Mouse (Mus musculus) heart, adult 2 months (tissue): Measurements from ENCODE around the gene Gm11172. TPM values are rescaled to one million over a fixed set of nuclear protein-coding genes. Genes with fewer than 3 reads are reported as not detected.
"Not testable (repeated sequence)": the region's sequence is repeated elsewhere in the genome, so short reads cannot be mapped to it uniquely, and the experiment has no call there.

Experiments
- DNase-seq, 2 experiments: peaks; one replicate each; pipeline ENCODE4 v3.0.0; 2021
- H3K27ac ChIP-seq: fragments of 200-600 bp; 2 replicates; pipeline ENCODE4 v1.8.1; 2022
- H3K27me3 ChIP-seq: fragments of 200-500 bp; 2 replicates; pipeline ENCODE4 v1.6.1; 2012; ENCODE audit warnings: mild to moderate bottlenecking, low read length, inconsistent platforms, mixed read lengths; ENCODE audit not compliant: control insufficient read depth, insufficient read depth
- H3K36me3 ChIP-seq: fragments of 200-500 bp; 2 replicates; pipeline ENCODE4 v1.6.1; 2012; ENCODE audit warnings: low read length, inconsistent platforms; ENCODE audit not compliant: control insufficient read depth, insufficient read depth
- H3K4me1 ChIP-seq: fragments of 200-500 bp; 2 replicates; pipeline ENCODE4 v1.6.1; 2011; ENCODE audit warnings: low read length; ENCODE audit not compliant: control insufficient read depth, insufficient read depth
- H3K4me3 ChIP-seq: fragments of 200-600 bp; 2 replicates; pipeline ENCODE4 v1.8.1; 2022
- H3K79me2 ChIP-seq: fragments of 200-500 bp; replicated peaks from 2 replicates; pipeline ENCODE4 v1.6.1; 2012; ENCODE audit warnings: mild to moderate bottlenecking, inconsistent platforms, low read length, moderate library complexity, mixed read lengths; ENCODE audit not compliant: control insufficient read depth, insufficient read depth
- H3K9ac ChIP-seq: fragments of 200-500 bp; 2 replicates; pipeline ENCODE4 v1.6.1; 2012; ENCODE audit warnings: low read depth, mild to moderate bottlenecking, control low read depth, inconsistent platforms, low read length, mixed read lengths
- CTCF ChIP-seq: fragments of 200-600 bp; IDR thresholded peaks from 2 replicates; pipeline ENCODE4 v1.8.1; 2022; ENCODE audit warnings: antibody characterized with exemption, mild to moderate bottlenecking, moderate library complexity
- EP300 ChIP-seq: fragments of 200-500 bp; IDR thresholded peaks from 2 replicates; pipeline ENCODE4 v1.6.1; 2011; ENCODE audit warnings: low read depth, low read length, control low read depth; ENCODE audit not compliant: insufficient read depth
- POLR2A ChIP-seq: fragments of 200-500 bp; IDR thresholded peaks from 2 replicates; pipeline ENCODE4 v1.6.1; 2011; ENCODE audit warnings: mild to moderate bottlenecking, low read depth, low read length, control low read depth; ENCODE audit not compliant: insufficient read depth
- WGBS: fragments of 180-500 bp; shearing (Covaris S2); methylation state at CpG from one replicate; pipeline ENCODE4 v1.1.7; 2018; 5-methylcytosine and 5-hydroxymethylcytosine counted together
- intact Hi-C: fragments of 180-260 bp; cut with DNase I; formaldehyde crosslinking; loops from one replicate; pipeline ENCODE4 v1.15.1; 2025
- polyA plus RNA-seq: library from polyadenylated mRNA; depleted of rRNA; stranded (reverse); fragments of >200 nt; gene quantifications from 2 replicates; pipeline ENCODE4 v1.2.3, GENCODE M21; 2012
- total RNA-seq, 2 experiments: library from RNA; stranded (reverse); gene quantifications; 2 replicates each; pipeline ENCODE4 v1.2.3; 2021

Gene Gm11172
- total and polyA plus RNA-seq, 3 experiments = not detected

DNA sequence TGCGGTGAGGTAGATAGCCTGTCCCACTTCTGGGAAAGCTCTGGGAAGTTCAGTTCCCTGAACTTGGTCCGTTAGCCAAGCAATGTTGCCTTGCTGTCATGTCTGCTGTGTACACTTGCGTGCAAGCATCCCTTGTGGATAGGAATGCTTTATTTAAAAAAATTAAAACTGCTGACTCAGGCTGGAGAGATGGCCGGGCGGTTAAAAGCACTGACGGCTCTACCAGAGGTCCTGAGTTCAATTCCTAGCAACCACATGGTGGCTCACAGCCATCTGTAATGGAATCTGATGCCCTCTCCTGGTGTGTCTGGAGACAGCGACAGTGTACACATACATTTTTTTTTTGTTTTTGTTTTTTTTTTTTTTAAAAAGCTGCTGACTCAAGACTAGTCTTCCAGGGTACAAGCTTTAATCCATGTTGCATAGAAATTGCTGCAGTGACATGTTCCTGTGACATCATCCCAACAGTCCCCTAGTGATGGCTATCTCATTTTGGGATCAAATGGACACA lies 25.1 kb upstream of the Gm11172 start:
- H3K79me2 ChIP-seq = no peaks in the 10 kb centered on the region
- 61% methylated on average over 7 of the region's 7 CpGs for WGBS
- intact Hi-C loops = loop anchor here (2.0 kb wide), 2 partner anchors 59 to 147 kb away; no protein-coding TSS in a partner anchor
- no peak overlapping the region for H3K9ac ChIP-seq
- no peak for DNase-seq
- no peak overlapping the region for H3K4me3 ChIP-seq
- H3K4me1 ChIP-seq = peaks cover 12% of the 10 kb centered on the region
- no peaks in the 10 kb centered on the region for H3K36me3 ChIP-seq
- no peaks in the 10 kb centered on the region for H3K27me3 ChIP-seq
- H3K27ac ChIP-seq = no peak overlapping the region; the same call in 1 of the 2 replicates
- TF ChIP-seq EP300 (no peak), POLR2A (no peak), CTCF (0 out of 2 replicates have a peak, but pooled peaks have one; percentile 8)

DNA sequence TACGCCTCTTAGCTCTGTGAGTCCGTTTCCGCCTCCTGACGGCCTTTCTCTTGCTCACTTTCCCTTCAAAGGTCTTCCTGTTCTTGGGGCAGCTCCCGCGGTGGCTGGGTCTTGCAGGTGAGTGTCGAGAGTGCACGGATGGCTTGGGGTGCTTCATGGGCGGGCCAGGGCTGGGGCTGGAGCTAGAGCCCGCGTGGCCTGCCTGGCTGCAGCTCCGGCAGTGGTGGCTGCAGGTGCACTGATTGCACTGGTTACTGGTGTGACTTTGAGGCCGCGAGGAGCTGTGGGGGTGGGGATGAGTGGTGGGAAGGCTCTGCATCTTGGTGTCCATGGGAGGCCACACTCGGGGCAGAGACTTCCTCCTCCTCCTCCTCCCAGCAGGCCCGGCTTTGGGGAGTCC lies 24.4 kb upstream of the Gm11172 start, which contains the start of gene Tnp2:
Tnp2 (minus strand) TSS at position 390 of the 400 bp plus-strand sequence.
- no peak for DNase-seq
- TF ChIP-seq CTCF (no peak), POLR2A (no peak), EP300 (no peak)
- Histone ChIP-seq H3K79me2 (no peaks in the 10 kb centered on the region), H3K27me3 (no peaks in the 10 kb centered on the region), H3K4me1 (peaks cover 10% of the 10 kb centered on the region), H3K27ac (no peak within 1 kb of the TSS), H3K9ac (no peak within 1 kb of the TSS), H3K36me3 (no peaks in the 10 kb centered on the region), H3K4me3 (no peak within 1 kb of the TSS)
- intact Hi-C loops = no loop called here
- 73% methylated on average over 16 of the region's 16 CpGs for WGBS

GRCm38 (mm10) chr16:10788866-10789265 lies 23.8 kb upstream of the Gm11172 start:
- H3K9ac ChIP-seq = no peak overlapping the region
- WGBS = 86% methylated on average over 4 of the region's 4 CpGs
- intact Hi-C loops = no loop called here
- no peaks in the 10 kb centered on the region for H3K27me3 ChIP-seq
- TF ChIP-seq POLR2A = no peak
- no peak for TF ChIP-seq EP300
- no peak for TF ChIP-seq CTCF
- H3K36me3 ChIP-seq = no peaks in the 10 kb centered on the region
- H3K79me2 ChIP-seq = no peaks in the 10 kb centered on the region
- H3K27ac ChIP-seq = no peak overlapping the region
- DNase-seq = no peak
- H3K4me1 ChIP-seq = peaks cover 10% of the 10 kb centered on the region
- H3K4me3 ChIP-seq = no peak overlapping the region

- Histone ChIP-seq H3K79me2 (no peaks in the 10 kb centered on the region), H3K36me3 (no peaks in the 10 kb centered on the region), H3K9ac (no peak within 1 kb of the TSS), H3K27ac (no peak within 1 kb of the TSS), H3K27me3 (no peaks in the 10 kb centered on the region), H3K4me1 (peaks cover 10% of the 10 kb centered on the region), H3K4me3 (no peak within 1 kb of the TSS)
- intact Hi-C loops = no loop called here
- DNase-seq = no peak
- TF ChIP-seq CTCF (no peak), EP300 (no peak), POLR2A (no peak)
- WGBS = 80% methylated on average over 9 of the region's 9 CpGs
Observed at GRCm38 (mm10) chr16:10790702-10791101, 22.0 kb upstream of the Gm11172 start, which contains the start of gene Prm3. Prm3 (minus strand) TSS chr16:10790914.

DNA sequence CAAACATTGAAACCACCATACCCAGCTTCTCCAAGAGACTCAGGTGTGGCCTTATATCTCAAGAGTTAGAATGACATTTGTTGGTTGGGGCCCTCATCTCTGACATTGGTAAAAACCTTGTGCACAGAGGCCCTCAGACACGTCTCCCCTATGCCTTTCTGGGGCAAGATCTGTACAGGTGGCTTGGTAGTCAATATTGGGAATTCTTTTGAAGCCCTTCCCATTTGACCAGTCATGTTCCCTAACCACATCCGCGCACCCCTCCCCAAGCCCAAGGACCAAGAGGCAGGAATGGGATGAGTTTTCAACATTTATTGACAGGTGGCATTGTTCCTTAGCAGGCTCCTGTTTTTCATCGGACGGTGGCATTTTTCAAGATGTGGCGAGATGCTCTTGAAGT lies 16.7 kb upstream of the Gm11172 start, which contains the start of gene Prm2:
Prm2 (minus strand) TSS at position 101 of the 400 bp plus-strand sequence.
- no peak for DNase-seq
- TF ChIP-seq POLR2A (no peak), EP300 (no peak), CTCF (no peak)
- 83% methylated on average over 6 of the region's 6 CpGs for WGBS
- Histone ChIP-seq H3K27ac (no peak within 1 kb of the TSS), H3K36me3 (no peaks in the 10 kb centered on the region), H3K4me1 (no peaks in the 10 kb centered on the region), H3K9ac (no peak within 1 kb of the TSS), H3K79me2 (no peaks in the 10 kb centered on the region), H3K4me3 (no peak within 1 kb of the TSS), H3K27me3 (no peaks in the 10 kb centered on the region)
- intact Hi-C loops = no loop called here

DNA sequence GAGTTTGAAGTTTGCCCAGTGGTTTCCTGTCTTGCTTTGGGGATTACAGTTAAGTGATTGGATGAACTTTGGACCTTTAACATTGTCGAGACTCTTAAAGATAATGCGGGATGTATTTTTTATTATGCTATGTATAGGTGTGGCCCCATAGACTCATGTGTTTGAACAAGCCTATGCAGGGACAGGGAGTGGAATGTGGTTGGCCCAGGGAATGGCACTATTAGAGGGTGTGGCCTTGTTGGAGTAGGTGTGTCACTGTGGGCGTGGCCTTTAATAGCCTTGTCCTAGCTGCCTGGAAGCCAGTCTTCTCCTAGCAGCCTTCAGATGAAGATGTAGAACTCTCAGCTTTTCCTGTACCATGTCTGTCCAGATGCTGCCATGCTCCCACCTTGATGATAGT lies 10.3 kb upstream of the Gm11172 start:
- WGBS = 77% methylated on average over 3 of the region's 3 CpGs
- H3K36me3 ChIP-seq, DNase-seq, H3K27ac ChIP-seq, H3K27me3 ChIP-seq, H3K4me1 ChIP-seq, H3K79me2 ChIP-seq, H3K9ac ChIP-seq, intact Hi-C loops, H3K4me3 ChIP-seq: not testable (repeated sequence)
